Mouse (Mus musculus) T-cell, adult 2 months (primary cell): ENCODE results near the gene Atp6v1g2.
"Not testable (repeated sequence)": the region's sequence is repeated elsewhere in the genome, so short reads cannot be mapped to it uniquely, and the experiment has no call there.

Experiments used
- DNase-seq: peaks from one replicate; pipeline ENCODE4 v3.0.0; 2022; ENCODE audit warnings: low spot score

The Atp6v1g2 gene

GRCm38 (mm10) chr17:35202442-35202841 is 31.0 kb upstream of the Atp6v1g2 start:
- DNase-seq: no peak

GRCm38 (mm10) chr17:35204494-35205379 is 28.7 kb upstream of the Atp6v1g2 start, which contains the start of gene Lta:
Lta (minus strand) TSS chr17:35205351.
- DNase-seq: peak; percentile 85

- DNase-seq: no peak
Measured at GRCm38 (mm10) chr17:35205380-35205769, 28.1 kb upstream of the Atp6v1g2 start.

- DNase-seq: peak; percentile 85
Measured at GRCm38 (mm10) chr17:35209785-35210535, 23.5 kb upstream of the Atp6v1g2 start.

GRCm38 (mm10) chr17:35210593-35210992 is 22.9 kb upstream of the Atp6v1g2 start:
- no peak for DNase-seq

- no peak for DNase-seq
Measured at GRCm38 (mm10) chr17:35213071-35213470, 20.4 kb upstream of the Atp6v1g2 start.

GRCm38 (mm10) chr17:35218516-35219193 is 14.8 kb upstream of the Atp6v1g2 start:
- peak; percentile 62 for DNase-seq

- DNase-seq: peak; percentile 64
Measured at GRCm38 (mm10) chr17:35219601-35220041, 13.8 kb upstream of the Atp6v1g2 start.

GRCm38 (mm10) chr17:35220156-35220952 is 13.1 kb upstream of the Atp6v1g2 start, which contains the start of gene Gm16181:
Gm16181 (plus strand) TSS chr17:35220834.
- no peak for DNase-seq

GRCm38 (mm10) chr17:35222299-35222698 is 11.2 kb upstream of the Atp6v1g2 start:
- DNase-seq: peak; percentile 47

- DNase-seq: peak; percentile 26
Measured at GRCm38 (mm10) chr17:35224641-35225040, 8.8 kb upstream of the Atp6v1g2 start.

- DNase-seq: no peak
Measured at GRCm38 (mm10) chr17:35225456-35225855, 8.0 kb upstream of the Atp6v1g2 start.

GRCm38 (mm10) chr17:35226561-35227046 is 6.9 kb upstream of the Atp6v1g2 start:
- peak; percentile 23 for DNase-seq

- peak; percentile 43 for DNase-seq
Measured at GRCm38 (mm10) chr17:35231022-35231421, 2.4 kb upstream of the Atp6v1g2 start.

GRCm38 (mm10) chr17:35232043-35232442 is 1.4 kb upstream of the Atp6v1g2 start:
- DNase-seq: peak; percentile 81

- DNase-seq: peak; percentile 72
Measured at GRCm38 (mm10) chr17:35232659-35233058, 801 bp upstream of the Atp6v1g2 start.

GRCm38 (mm10) chr17:35234090-35234489 is 630 bp downstream of the Atp6v1g2 start:
- DNase-seq: not testable (repeated sequence)

GRCm38 (mm10) chr17:35234903-35235302 is 1.4 kb downstream of the Atp6v1g2 start:
- no peak for DNase-seq

GRCm38 (mm10) chr17:35235614-35236389 is 2.3 kb downstream of the Atp6v1g2 start, which contains the start of gene Nfkbil1:
Nfkbil1 (minus strand) TSS chr17:35235792.
- peak; percentile 87 for DNase-seq

GRCm38 (mm10) chr17:35236390-35236746 is 2.9 kb downstream of the Atp6v1g2 start:
- peak; percentile 95 for DNase-seq
